Mouse (Mus musculus) heart, embryonic 14.5 days (tissue): Measurements from ENCODE around the gene Phc2. TPM values are rescaled to one million over a fixed set of nuclear protein-coding genes. Genes with fewer than 3 reads are reported as not detected.

Source experiments
- ATAC-seq: fragments of 200-750 bp; cut with Nextera tagmentation; 2 replicates; pipeline ENCODE4 v1.8.0; 2017; ENCODE audit warnings: low read depth, moderate TSS enrichment; ENCODE audit not compliant: insufficient number of reproducible peaks, insufficient read depth, low FRiP score
- H3K27ac ChIP-seq, 2 experiments: fragments of 200-500 bp in 1 of 2; fragments of 300-500 bp in 1 of 2; sonication (generic) in 1 of 2; replicated peaks in 1 of 2; 2 replicates each; pipeline ENCODE4 v1.5.1; 2012 to 2014; ENCODE audit warnings: low read depth in 2 of 2, low read length in 2 of 2, control low read depth in 1 of 2, mild to moderate bottlenecking in 1 of 2, mixed read lengths in 1 of 2; ENCODE audit not compliant: control insufficient read depth in 1 of 2, insufficient read depth in 1 of 2
- H3K27me3 ChIP-seq: fragments of 300-500 bp; sonication (generic); 2 replicates; pipeline ENCODE4 v1.6.1; 2014; ENCODE audit warnings: mild to moderate bottlenecking, low read length, control low read depth; ENCODE audit not compliant: control insufficient read depth, insufficient read depth
- H3K36me3 ChIP-seq: fragments of 300-500 bp; sonication (generic); 2 replicates; pipeline ENCODE4 v1.6.1; 2014; ENCODE audit warnings: mild to moderate bottlenecking, control low read depth, low read length, mixed read lengths; ENCODE audit not compliant: control insufficient read depth, insufficient read depth
- H3K4me1 ChIP-seq, 2 experiments: fragments of 200-500 bp in 1 of 2; fragments of 300-500 bp in 1 of 2; sonication (generic) in 1 of 2; 2 replicates each; pipeline ENCODE4 v1.6.1; 2012 to 2014; ENCODE audit warnings: low read length in 2 of 2, control low read depth in 1 of 2, mixed read lengths in 1 of 2; ENCODE audit not compliant: control insufficient read depth in 2 of 2, insufficient read depth in 2 of 2
- H3K4me2 ChIP-seq: fragments of 300-500 bp; sonication (generic); 2 replicates; pipeline ENCODE4 v1.6.1; 2014; ENCODE audit warnings: mild to moderate bottlenecking, low read length
- H3K4me3 ChIP-seq, 2 experiments: fragments of 200-500 bp in 1 of 2; fragments of 300-500 bp in 1 of 2; sonication (generic) in 1 of 2; 2 replicates each; pipeline ENCODE4 v1.5.1; 2012 to 2014; ENCODE audit warnings: low read length in 2 of 2, mild to moderate bottlenecking in 2 of 2, control low read depth in 1 of 2, low read depth in 1 of 2, moderate library complexity in 1 of 2; ENCODE audit not compliant: control insufficient read depth in 1 of 2, insufficient read depth in 1 of 2
- H3K9ac ChIP-seq: fragments of 300-500 bp; sonication (generic); 2 replicates; pipeline ENCODE4 v1.6.1; 2014; ENCODE audit warnings: mild to moderate bottlenecking, low read length
- H3K9me3 ChIP-seq: fragments of 300-500 bp; sonication (generic); 2 replicates; pipeline ENCODE4 v1.6.1; 2016; ENCODE audit warnings: low read length, control low read depth; ENCODE audit not compliant: control insufficient read depth
- WGBS: fragments of 180-500 bp; shearing (Covaris S2); extraction: QIAGEN DNeasy Blood & Tissue Kit; methylation state at CpG from one replicate; pipeline ENCODE4 v1.1.7; 2014; 5-methylcytosine and 5-hydroxymethylcytosine counted together
- polyA plus RNA-seq: library from polyadenylated mRNA; unstranded; fragments of >200 nt; fragmentation: Nextera tagmentation; extraction: Ambion mirVana; gene quantifications from 2 replicates; pipeline ENCODE4 v1.2.1, GENCODE M21; 2014

Gene Phc2
- polyA plus RNA-seq, 1 experiment from 2014 or later: 42.5 TPM

DNA sequence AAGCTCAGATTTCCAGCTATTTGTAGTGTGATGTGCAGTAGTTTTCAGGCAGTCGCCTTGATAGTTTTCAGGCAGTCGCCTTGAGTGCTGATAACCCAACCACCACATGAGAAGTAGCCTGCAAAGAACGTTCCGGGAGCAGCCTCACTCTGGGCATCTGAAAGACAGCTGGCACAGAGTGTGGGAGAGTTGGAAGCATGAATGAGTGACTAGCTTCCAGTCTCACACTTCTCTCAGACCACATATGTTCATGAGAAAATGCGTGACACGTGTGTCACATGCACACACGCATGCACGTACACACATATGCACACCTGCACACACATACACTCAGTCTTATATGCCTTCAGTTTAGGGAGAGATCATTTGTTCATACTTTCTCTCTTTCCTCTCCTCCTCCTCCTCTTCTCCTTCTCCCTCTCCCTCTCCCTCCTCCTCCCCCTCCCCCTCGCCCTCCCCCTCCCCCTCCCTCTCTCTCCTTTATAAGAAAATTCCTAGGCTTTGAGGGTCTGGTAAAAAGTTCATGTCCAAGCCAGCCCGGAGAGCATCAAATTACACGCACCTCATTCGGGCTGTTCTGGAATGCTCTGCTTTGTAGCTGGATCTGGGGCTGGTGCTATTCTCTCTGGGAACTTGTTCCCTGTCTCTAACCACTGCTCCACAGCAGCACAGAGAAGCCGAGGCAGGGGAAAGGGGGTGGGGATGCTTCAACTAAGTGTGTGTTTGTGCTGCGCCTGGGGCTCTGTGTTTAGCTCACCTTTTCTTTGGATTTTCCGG lies 37.8 kb downstream of the Phc2 start:
- Histone ChIP-seq H3K27me3 (no peaks in the 10 kb centered on the region; the same call in 1 of the 2 replicates), H3K36me3 (no peaks in the 10 kb centered on the region), H3K9me3 (peaks cover 5% of the 10 kb centered on the region; the same call in 1 of the 2 replicates), H3K4me1 (peaks cover 3% of the 10 kb centered on the region in 2 experiments; a peak in 2 of 4 replicates), H3K9ac (no peak overlapping the region), H3K4me3 (no peak overlapping the region), H3K27ac (no peak overlapping the region), H3K4me2 (no peak overlapping the region)
- no peak for ATAC-seq
- 63% methylated on average over 14 of the region's 15 CpGs for WGBS

- Histone ChIP-seq H3K9me3 (no peaks in the 10 kb centered on the region), H3K4me3 (no peak overlapping the region), H3K27me3 (no peaks in the 10 kb centered on the region; the same call in 1 of the 2 replicates), H3K4me2 (no peak overlapping the region), H3K36me3 (no peaks in the 10 kb centered on the region), H3K4me1 (peaks cover 3 to 5% of the 10 kb centered on the region in 2 experiments; a peak in 2 of 4 replicates), H3K9ac (no peak overlapping the region), H3K27ac (no peak overlapping the region)
- ATAC-seq: no peak
- 45% methylated on average over 5 of the region's 5 CpGs for WGBS
These were observed 38.7 kb downstream of the Phc2 start for GRCm38 (mm10) chr4:128693207-128693606.

GRCm38 (mm10) chr4:128694315-128694714 lies 39.8 kb downstream of the Phc2 start:
- no peaks in the 10 kb centered on the region for H3K9me3 ChIP-seq
- H3K27ac ChIP-seq: no peak overlapping the region
- no peaks in the 10 kb centered on the region for H3K36me3 ChIP-seq
- ATAC-seq: no peak
- H3K4me2 ChIP-seq: no peak overlapping the region
- no peak overlapping the region for H3K9ac ChIP-seq
- peaks cover 3 to 5% of the 10 kb centered on the region in 2 experiments; a peak in 2 of 4 replicates for H3K4me1 ChIP-seq
- H3K4me3 ChIP-seq: no peak overlapping the region
- H3K27me3 ChIP-seq: no peaks in the 10 kb centered on the region; the same call in 1 of the 2 replicates

DNA sequence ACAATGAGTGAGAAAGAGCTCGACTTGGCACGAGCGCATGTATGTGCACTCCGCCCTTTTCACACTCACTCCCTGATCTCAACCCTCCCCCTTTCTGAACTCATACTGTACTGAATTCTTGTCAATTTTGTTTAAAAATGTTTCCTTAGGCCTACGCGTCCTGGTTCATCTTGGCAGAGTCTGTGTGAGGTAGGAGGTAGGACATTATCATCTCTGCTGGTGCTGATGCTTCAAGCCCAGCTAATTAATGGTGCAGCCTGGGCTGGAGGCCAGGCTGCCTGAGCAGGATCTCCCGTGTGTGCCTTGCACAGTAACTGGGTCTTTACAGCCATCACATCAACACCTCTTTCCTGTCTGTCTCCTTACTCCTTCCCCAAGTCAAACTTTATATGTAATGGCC lies 40.6 kb downstream of the Phc2 start:
- H3K27ac ChIP-seq: no peak overlapping the region
- peaks cover 6% of the 10 kb centered on the region for H3K27me3 ChIP-seq
- ATAC-seq: no peak
- H3K4me1 ChIP-seq: peaks cover 3 to 5% of the 10 kb centered on the region in 2 experiments; a peak in 2 of 4 replicates
- no peaks in the 10 kb centered on the region for H3K36me3 ChIP-seq
- 71% methylated on average over 7 of the region's 7 CpGs for WGBS
- H3K4me3 ChIP-seq: no peak overlapping the region
- H3K4me2 ChIP-seq: no peak overlapping the region
- no peaks in the 10 kb centered on the region for H3K9me3 ChIP-seq
- no peak overlapping the region for H3K9ac ChIP-seq

DNA sequence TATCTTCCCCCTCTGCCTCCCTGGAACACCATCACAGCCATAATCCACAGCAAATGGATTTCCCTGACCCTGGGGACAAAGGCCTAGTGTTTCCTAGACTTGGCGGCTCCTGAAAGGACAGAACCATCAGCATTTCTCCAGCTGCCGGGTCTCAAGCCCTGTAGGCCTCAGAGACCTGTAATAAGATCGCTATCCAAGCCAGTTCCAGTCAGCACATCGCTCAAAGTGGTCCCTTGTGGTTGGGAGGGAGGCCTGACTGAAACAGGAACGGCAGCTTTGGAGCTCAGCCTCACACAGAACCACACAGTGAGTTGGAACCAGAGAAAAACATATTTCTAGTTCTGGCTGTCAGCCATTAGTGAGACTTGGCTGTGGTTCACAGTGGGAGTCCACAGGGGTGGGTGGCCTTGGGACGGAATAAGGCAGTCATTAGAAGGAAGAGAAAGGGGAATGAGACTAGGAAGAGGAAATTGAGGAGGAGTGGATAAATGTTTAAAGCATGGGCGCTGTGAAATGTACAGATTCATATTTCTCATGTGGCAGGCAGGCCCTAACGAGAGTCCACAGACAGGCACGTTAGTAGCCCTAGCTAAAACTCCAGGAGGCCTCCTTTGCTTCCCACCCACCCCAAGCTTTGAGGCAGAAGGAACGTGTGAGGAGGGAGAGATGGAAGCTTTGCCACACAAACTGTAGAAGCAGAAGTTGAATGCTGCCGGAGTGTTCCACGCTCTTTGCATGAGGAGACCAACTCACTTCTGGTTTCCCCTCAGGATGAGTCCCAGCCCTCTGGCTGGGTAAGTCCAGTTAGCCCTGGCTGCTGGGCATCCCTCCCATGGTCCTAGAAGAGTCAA lies 43.7 kb downstream of the Phc2 start:
- Histone ChIP-seq H3K36me3 (no peaks in the 10 kb centered on the region), H3K9me3 (no peaks in the 10 kb centered on the region), H3K4me1 (peaks cover 3 to 5% of the 10 kb centered on the region in 2 experiments; a peak in 2 of 4 replicates), H3K4me2 (no peak overlapping the region), H3K27ac (no peak overlapping the region), H3K27me3 (peaks cover 13% of the 10 kb centered on the region), H3K4me3 (no peak overlapping the region), H3K9ac (no peak overlapping the region)
- ATAC-seq: peak; percentile 60
- 60% methylated on average over 12 of the region's 12 CpGs for WGBS

GRCm38 (mm10) chr4:128699916-128700315 lies 45.4 kb downstream of the Phc2 start:
- Histone ChIP-seq H3K4me3 (no peak overlapping the region), H3K9me3 (no peaks in the 10 kb centered on the region), H3K36me3 (no peaks in the 10 kb centered on the region), H3K27me3 (peaks cover 13% of the 10 kb centered on the region), H3K27ac (no peak overlapping the region), H3K4me1 (peaks cover 3 to 5% of the 10 kb centered on the region in 2 experiments; a peak in 2 of 4 replicates), H3K9ac (no peak overlapping the region), H3K4me2 (no peak overlapping the region)
- 87% methylated on average over 4 of the region's 4 CpGs for WGBS
- ATAC-seq: no peak

DNA sequence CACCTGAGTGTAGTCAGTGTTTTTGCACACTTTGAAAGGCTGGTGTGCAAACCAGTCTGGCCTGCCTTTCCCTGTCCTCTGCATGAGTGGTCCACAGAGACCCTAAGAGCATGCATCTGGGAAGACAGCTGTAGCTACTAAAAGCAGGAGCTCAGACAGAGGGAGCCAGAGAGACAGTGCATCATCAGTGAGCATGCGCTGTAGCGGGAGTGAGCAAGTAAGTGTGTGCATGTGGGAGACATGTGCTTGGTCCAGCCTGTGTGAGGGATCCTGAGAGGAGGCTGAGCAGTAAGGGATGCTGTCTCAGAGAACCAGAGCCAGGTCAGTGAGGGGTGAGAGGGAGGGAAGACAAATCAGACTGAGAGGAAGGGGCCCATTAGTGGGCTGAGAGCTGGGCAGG lies 46.0 kb downstream of the Phc2 start:
- Histone ChIP-seq H3K9ac (no peak overlapping the region), H3K27me3 (peaks cover 18% of the 10 kb centered on the region), H3K4me1 (peaks cover 3 to 5% of the 10 kb centered on the region in 2 experiments; a peak in 2 of 4 replicates), H3K4me2 (no peak overlapping the region), H3K4me3 (no peak overlapping the region), H3K27ac (no peak overlapping the region), H3K36me3 (no peaks in the 10 kb centered on the region), H3K9me3 (no peaks in the 10 kb centered on the region)
- WGBS: 55% methylated on average over 2 of the region's 2 CpGs
- ATAC-seq: no peak
